Mouse (Mus musculus): Measurements from ENCODE around the gene Tpra1. TPM values are rescaled to one million over a fixed set of nuclear protein-coding genes. Genes with fewer than 3 reads are reported as not detected.

Gene Tpra1
- 80.1 and 85.3 TPM in 2 replicates for polyA plus RNA-seq (2015; fragmentation: Nextera tagmentation; extraction: Ambion mirVana)

DNA sequence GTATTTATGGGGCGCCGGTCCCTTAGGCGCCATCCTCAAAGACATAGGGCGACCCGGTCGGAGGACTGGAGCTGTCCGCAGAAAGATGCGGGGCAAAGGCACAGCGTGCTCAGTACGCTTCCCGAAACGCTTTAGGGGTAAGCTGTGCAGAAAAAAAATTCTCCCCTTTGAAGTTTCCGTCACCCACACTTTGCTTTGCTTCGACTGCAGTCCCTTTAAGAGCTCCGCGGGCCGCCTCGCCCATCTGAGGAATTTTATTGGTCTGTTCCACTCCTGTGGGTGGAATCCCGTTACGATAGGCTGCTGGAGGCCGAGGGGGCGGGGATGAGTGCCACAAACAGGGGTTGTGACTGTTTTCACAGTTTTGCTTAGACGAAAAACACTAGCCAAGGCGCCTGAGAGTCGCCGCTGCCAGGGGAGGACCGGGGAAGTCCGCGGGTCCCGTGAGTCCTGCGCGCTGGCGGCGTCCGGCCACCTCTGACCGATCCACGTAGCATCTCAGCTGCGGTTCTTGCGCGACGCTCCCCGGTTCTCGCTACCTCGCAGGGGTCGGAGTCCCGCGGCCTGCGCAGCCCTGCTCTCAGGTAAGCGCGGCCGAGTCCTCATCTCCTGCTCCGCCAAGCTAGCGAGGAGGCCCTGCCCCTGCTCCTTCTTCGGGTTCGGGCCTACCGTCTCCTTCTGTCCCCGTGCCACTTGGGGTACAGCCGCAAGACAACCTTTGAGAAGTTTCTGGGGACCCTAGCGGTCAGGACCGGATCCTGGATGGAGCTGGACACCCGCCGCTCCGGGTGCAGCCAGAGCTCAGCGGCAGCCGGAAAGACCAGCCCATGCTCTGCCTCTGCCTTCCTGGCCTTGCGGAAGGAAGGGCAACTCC is at the start of gene Tpra1:
Gene Tpra1 (plus strand): TSS at position 305 of the 874 bp plus-strand sequence.
- Histone ChIP-seq H3K27ac (ENCODE audit: low read length) (peak within 1 kb of the TSS; percentile 95), H3K36me3 (ENCODE audit: control insufficient read depth, insufficient read depth, low read length) (no peaks in the 10 kb centered on the region; the same call in 1 of the 2 replicates), H3K9ac (ENCODE audit: low read length) (peak within 1 kb of the TSS; percentile 88), H3K4me2 (ENCODE audit: low read depth, low read length) (peak within 1 kb of the TSS; percentile 77), H3K9me3 (ENCODE audit: control insufficient read depth, low read length) (no peaks in the 10 kb centered on the region), H3K27me3 (ENCODE audit: control insufficient read depth, insufficient read depth, low read depth, low read length) (no peaks in the 10 kb centered on the region), H3K4me3 (ENCODE audit: low read length) (peak within 1 kb of the TSS; percentile 83), H3K4me1 (replicated peaks; ENCODE audit: control insufficient read depth, insufficient read depth, low read length) (peaks cover 42% of the 10 kb centered on the region)
- peak; percentile 89 for ATAC-seq (ENCODE audit: low read depth)
- WGBS, result under 1% methylated on average over 66 of the region's 66 CpGs

DNA sequence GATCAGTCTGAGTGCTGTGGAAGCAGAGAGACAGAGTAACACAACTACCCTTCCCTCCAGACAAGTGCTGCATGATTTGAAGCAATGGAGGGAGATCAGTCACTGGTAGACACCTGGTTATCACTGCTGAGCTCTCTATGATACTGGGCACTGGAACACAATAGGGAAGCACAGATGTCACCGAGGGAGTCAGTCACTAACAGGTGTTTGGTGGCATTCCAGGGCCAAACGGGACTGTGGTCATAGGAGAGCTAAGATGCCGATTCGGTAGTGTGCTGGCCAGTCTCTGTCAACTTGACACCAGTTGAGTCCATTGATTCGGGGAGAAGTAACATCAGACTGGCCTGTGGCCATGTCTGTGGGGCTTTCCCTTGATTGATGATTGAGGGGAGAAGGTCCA is 47.5 kb upstream of the Tpra1 start:
- Histone ChIP-seq H3K27me3 (ENCODE audit: control insufficient read depth, insufficient read depth, low read depth, low read length) (no peaks in the 10 kb centered on the region), H3K4me2 (ENCODE audit: low read depth, low read length) (no peak overlapping the region), H3K4me3 (ENCODE audit: low read length) (no peak overlapping the region), H3K27ac (ENCODE audit: low read length) (no peak overlapping the region), H3K36me3 (ENCODE audit: control insufficient read depth, insufficient read depth, low read length) (no peaks in the 10 kb centered on the region), H3K9me3 (ENCODE audit: control insufficient read depth, low read length) (no peaks in the 10 kb centered on the region), H3K4me1 (replicated peaks; ENCODE audit: control insufficient read depth, insufficient read depth, low read length) (no peaks in the 10 kb centered on the region), H3K9ac (ENCODE audit: low read length) (no peak overlapping the region)
- WGBS, result 67% methylated on average over 5 of the region's 5 CpGs
- no peak for ATAC-seq (ENCODE audit: low read depth)

DNA sequence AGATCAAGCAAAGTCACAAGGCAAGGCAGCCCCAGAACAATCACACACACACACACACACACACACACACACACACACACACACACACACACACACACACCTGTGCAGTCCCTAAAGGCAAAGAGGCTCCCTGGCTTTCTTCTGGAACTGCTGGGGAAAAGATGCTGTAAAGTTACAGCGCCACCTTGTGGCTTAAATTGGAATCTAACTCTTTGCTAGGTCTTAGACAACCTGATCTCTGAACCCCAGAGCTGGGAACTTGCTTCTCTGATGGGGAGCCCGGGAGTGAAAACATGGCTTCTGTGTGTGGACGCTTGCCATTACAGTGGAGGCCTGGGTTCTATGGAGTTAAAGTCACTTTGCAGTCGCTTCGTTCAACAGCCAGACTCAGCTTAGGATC is 46.4 kb upstream of the Tpra1 start:
- Histone ChIP-seq H3K4me1 (replicated peaks; ENCODE audit: control insufficient read depth, insufficient read depth, low read length) (no peaks in the 10 kb centered on the region), H3K27ac (ENCODE audit: low read length) (no peak overlapping the region), H3K27me3 (ENCODE audit: control insufficient read depth, insufficient read depth, low read depth, low read length) (no peaks in the 10 kb centered on the region), H3K4me2 (ENCODE audit: low read depth, low read length) (no peak overlapping the region), H3K4me3 (ENCODE audit: low read length) (no peak overlapping the region), H3K9me3 (ENCODE audit: control insufficient read depth, low read length) (no peaks in the 10 kb centered on the region), H3K36me3 (ENCODE audit: control insufficient read depth, insufficient read depth, low read length) (no peaks in the 10 kb centered on the region), H3K9ac (ENCODE audit: low read length) (no peak overlapping the region)
- WGBS, result 18% methylated on average over 5 of the region's 5 CpGs
- ATAC-seq (ENCODE audit: low read depth), result peak; percentile 24; the same call in 1 of the 2 replicates

DNA sequence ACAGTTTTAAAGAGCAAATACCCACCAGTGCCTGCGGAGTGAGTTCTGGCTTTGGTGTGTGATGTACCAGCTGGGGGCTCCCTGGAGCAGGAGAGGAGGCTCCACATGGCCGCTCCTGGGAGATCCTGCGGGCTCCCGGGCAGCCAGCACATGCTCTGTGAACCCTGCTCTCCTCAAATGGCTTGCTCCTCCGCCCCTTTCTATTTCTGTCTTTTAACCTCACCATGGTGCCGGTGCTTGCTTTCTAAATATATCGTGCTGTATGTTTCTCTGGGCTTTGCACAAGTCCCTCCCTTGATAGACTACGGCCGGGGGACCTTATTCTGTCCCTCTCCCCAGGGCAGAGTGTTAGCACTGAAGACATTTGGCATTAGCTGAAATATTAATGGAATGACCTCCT is 44.8 kb upstream of the Tpra1 start:
- Histone ChIP-seq H3K4me3 (ENCODE audit: low read length) (no peak overlapping the region), H3K9ac (ENCODE audit: low read length) (no peak overlapping the region), H3K27me3 (ENCODE audit: control insufficient read depth, insufficient read depth, low read depth, low read length) (no peaks in the 10 kb centered on the region), H3K27ac (ENCODE audit: low read length) (no peak overlapping the region), H3K36me3 (ENCODE audit: control insufficient read depth, insufficient read depth, low read length) (no peaks in the 10 kb centered on the region), H3K4me2 (ENCODE audit: low read depth, low read length) (no peak overlapping the region), H3K9me3 (ENCODE audit: control insufficient read depth, low read length) (no peaks in the 10 kb centered on the region), H3K4me1 (replicated peaks; ENCODE audit: control insufficient read depth, insufficient read depth, low read length) (no peaks in the 10 kb centered on the region)
- 30% methylated on average over 9 of the region's 9 CpGs for WGBS
- peak; percentile 18; the same call in 1 of the 2 replicates for ATAC-seq (ENCODE audit: low read depth)

DNA sequence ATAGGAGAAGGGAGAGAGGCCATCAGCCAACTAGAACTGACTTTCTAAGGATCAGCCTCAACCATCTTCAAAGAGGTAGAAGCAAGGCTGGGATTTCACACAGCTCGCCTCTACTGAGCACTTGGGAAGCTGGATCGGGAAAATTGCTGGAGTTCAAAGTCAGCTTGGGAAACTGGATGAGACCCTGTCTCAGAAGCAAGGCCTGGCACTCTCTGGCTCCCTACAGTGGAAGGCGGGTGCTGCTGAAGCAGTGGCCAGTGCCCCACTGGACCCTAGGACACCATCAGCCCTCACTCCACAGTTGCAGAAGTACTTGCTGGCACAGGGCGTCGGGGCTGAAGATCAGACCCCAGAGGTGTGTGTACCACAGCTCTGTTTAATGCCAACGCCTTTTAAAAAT is 44.2 kb upstream of the Tpra1 start:
- Histone ChIP-seq H3K4me2 (ENCODE audit: low read depth, low read length) (no peak overlapping the region), H3K27me3 (ENCODE audit: control insufficient read depth, insufficient read depth, low read depth, low read length) (no peaks in the 10 kb centered on the region), H3K9me3 (ENCODE audit: control insufficient read depth, low read length) (no peaks in the 10 kb centered on the region), H3K4me1 (replicated peaks; ENCODE audit: control insufficient read depth, insufficient read depth, low read length) (no peaks in the 10 kb centered on the region), H3K4me3 (ENCODE audit: low read length) (no peak overlapping the region), H3K9ac (ENCODE audit: low read length) (no peak overlapping the region), H3K36me3 (ENCODE audit: control insufficient read depth, insufficient read depth, low read length) (no peaks in the 10 kb centered on the region), H3K27ac (ENCODE audit: low read length) (no peak overlapping the region)
- no peak for ATAC-seq (ENCODE audit: low read depth)
- 81% methylated on average over 6 of the region's 6 CpGs for WGBS

DNA sequence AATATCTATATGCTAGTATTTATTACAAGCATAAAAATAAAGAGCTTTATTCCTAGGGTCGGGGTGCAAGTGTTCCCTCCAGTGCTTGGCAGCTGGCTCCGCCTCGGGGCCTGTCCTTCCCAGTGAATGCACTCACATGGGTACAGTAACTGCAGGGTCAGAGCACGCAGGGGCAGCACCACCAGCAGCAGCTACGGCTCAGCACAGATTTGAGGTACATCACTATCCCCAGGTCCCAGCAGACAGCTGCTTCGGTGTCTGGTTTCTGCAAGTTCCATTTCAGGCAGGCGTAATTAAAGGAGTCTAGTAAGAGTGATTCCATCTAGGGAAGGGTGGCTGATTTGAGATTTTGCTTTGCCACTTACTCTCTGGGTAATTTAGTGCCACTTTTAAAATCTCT is 43.7 kb upstream of the Tpra1 start:
- no peaks in the 10 kb centered on the region for H3K9me3 ChIP-seq (ENCODE audit: control insufficient read depth, low read length)
- no peaks in the 10 kb centered on the region for H3K27me3 ChIP-seq (ENCODE audit: control insufficient read depth, insufficient read depth, low read depth, low read length)
- no peaks in the 10 kb centered on the region for H3K4me1 ChIP-seq (replicated peaks; ENCODE audit: control insufficient read depth, insufficient read depth, low read length)
- ATAC-seq (ENCODE audit: low read depth), result no peak
- 74% methylated on average over 7 of the region's 7 CpGs for WGBS
- H3K4me3 ChIP-seq (ENCODE audit: low read length), result no peak overlapping the region
- no peak overlapping the region for H3K9ac ChIP-seq (ENCODE audit: low read length)
- no peaks in the 10 kb centered on the region for H3K36me3 ChIP-seq (ENCODE audit: control insufficient read depth, insufficient read depth, low read length)
- no peak overlapping the region for H3K27ac ChIP-seq (ENCODE audit: low read length)
- H3K4me2 ChIP-seq (ENCODE audit: low read depth, low read length), result no peak overlapping the region

DNA sequence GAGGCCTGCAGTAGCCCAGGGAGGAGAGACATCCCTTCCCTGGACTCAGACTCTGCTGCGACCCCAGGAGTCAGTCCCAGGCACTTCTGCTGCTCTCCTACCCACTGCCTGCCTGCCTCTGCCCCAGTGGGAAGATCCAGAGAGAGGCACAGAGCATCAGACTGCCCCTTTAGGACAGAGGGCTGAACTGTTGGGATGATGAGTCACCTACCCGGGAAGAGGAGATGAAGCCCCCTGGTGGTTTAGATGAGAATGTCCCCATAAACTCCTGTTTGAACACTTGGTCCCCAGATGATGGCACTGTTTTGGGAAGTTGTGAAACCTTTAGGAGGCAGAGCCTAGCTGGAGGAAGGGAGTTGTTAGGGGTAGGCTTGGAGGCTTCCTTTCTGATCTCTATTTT is 41.1 kb upstream of the Tpra1 start:
- peak; percentile 53; the same call in 1 of the 2 replicates for ATAC-seq (ENCODE audit: low read depth)
- Histone ChIP-seq H3K9ac (ENCODE audit: low read length) (no peak overlapping the region), H3K27ac (ENCODE audit: low read length) (no peak overlapping the region), H3K36me3 (ENCODE audit: control insufficient read depth, insufficient read depth, low read length) (no peaks in the 10 kb centered on the region), H3K27me3 (ENCODE audit: control insufficient read depth, insufficient read depth, low read depth, low read length) (no peaks in the 10 kb centered on the region), H3K4me3 (ENCODE audit: low read length) (no peak overlapping the region), H3K9me3 (ENCODE audit: control insufficient read depth, low read length) (no peaks in the 10 kb centered on the region), H3K4me2 (ENCODE audit: low read depth, low read length) (no peak overlapping the region), H3K4me1 (replicated peaks; ENCODE audit: control insufficient read depth, insufficient read depth, low read length) (no peaks in the 10 kb centered on the region)
- WGBS, result 19% methylated on average over 2 of the region's 2 CpGs

DNA sequence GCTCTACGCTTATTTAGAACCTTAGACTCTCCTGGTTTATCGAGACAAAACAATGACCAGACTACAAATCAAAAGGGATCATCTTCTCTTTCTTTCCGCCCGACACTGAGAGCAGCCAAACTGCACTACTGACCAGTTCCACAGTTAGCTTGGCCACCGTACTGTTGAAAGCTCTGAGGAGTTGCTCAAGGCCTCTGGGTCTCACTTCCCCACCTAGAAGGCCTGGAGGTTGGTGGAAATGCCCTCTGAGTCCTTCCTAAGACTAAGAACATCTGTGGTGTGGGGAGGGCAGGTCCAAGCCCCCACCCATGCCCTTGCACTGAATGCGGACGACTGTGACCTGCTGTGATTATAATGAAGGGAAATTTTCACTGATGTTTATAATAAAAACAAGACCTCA is 36.3 kb upstream of the Tpra1 start:
- Histone ChIP-seq H3K27me3 (ENCODE audit: control insufficient read depth, insufficient read depth, low read depth, low read length) (no peaks in the 10 kb centered on the region), H3K9ac (ENCODE audit: low read length) (no peak overlapping the region), H3K36me3 (ENCODE audit: control insufficient read depth, insufficient read depth, low read length) (no peaks in the 10 kb centered on the region), H3K27ac (ENCODE audit: low read length) (no peak overlapping the region), H3K4me1 (replicated peaks; ENCODE audit: control insufficient read depth, insufficient read depth, low read length) (no peaks in the 10 kb centered on the region), H3K9me3 (ENCODE audit: control insufficient read depth, low read length) (no peaks in the 10 kb centered on the region), H3K4me2 (ENCODE audit: low read depth, low read length) (no peak overlapping the region), H3K4me3 (ENCODE audit: low read length) (no peak overlapping the region)
- no peak for ATAC-seq (ENCODE audit: low read depth)
- 82% methylated on average over 7 of the region's 7 CpGs for WGBS

DNA sequence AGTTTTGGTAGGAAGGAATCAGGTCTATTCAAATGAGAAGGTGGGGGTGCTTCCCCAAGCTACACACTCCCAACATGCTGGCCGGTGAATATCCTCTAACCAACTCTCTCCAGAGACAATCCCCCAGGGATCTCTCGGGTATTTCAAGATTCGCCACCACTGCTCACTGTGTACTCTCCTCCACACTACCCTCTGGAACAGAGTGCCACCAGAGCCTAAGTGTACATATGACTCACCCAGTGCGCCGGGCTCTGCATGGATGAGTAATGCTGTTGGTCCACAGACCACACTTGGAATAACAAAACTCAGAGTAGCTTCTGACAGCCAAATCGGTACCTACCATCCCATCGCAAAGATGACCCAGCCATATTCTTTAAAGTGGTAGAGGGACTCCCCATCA is 32.6 kb upstream of the Tpra1 start:
- 85% methylated on average over 7 of the region's 7 CpGs for WGBS
- Histone ChIP-seq H3K27ac (ENCODE audit: low read length) (no peak overlapping the region), H3K9ac (ENCODE audit: low read length) (no peak overlapping the region), H3K36me3 (ENCODE audit: control insufficient read depth, insufficient read depth, low read length) (no peaks in the 10 kb centered on the region), H3K4me3 (ENCODE audit: low read length) (no peak overlapping the region), H3K4me1 (replicated peaks; ENCODE audit: control insufficient read depth, insufficient read depth, low read length) (peaks cover 9% of the 10 kb centered on the region), H3K27me3 (ENCODE audit: control insufficient read depth, insufficient read depth, low read depth, low read length) (peaks cover 10% of the 10 kb centered on the region), H3K9me3 (ENCODE audit: control insufficient read depth, low read length) (0 out of 2 replicates have a peak, but pooled peaks cover 2% of the 10 kb centered on the region), H3K4me2 (ENCODE audit: low read depth, low read length) (no peak overlapping the region)
- no peak for ATAC-seq (ENCODE audit: low read depth)
